In the genomic region with DNA sequence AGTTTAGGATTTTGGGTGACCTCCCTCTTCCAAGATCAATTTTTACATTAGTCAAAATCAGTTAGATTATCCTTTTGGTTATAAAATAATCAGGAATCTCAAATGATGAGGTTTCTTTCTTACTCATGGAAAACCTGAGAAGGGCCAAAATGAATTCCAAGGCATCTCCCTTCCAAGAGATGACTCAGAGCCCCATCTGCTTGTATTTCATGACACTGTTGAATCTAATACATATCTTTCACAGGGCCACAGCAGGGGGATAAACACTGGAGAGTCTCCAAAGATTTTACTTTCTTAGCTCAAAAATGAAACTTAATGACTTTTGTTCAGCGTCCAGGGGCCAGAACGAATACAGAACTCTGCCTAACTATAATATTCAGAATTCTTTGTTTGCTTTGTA, we compare ENCODE assay signal across 12 mouse cellular contexts. TPM values are rescaled to one million over a fixed set of nuclear protein-coding genes. Genes with fewer than 3 reads are reported as not detected.
DNase-seq lines count a peak whose midpoint lies in the region; TF ChIP-seq lines count a peak whose summit lies in the region.
"Had no signal": no experiment of that assay in that cellular context is flagged by ENCODE, and none has a peak within 500 bp of the region (broad histone marks: within the 10 kb centered on the region; RNA-seq: fewer than 3 reads in every experiment).

No protein-coding gene starts in this region.

- DNase-seq in gastrocnemius, adult 2 months, result peak; percentile 34
- no peak for DNase-seq in gastrocnemius, postnatal 10 days
- peak; percentile 27 for DNase-seq in urinary bladder, postnatal 14 days (ENCODE audit: low spot score)
- no peak for DNase-seq in urinary bladder, postnatal 25 days (ENCODE audit: low spot score)
- peak; percentile 47 to 77 for DNase-seq in cerebellum, postnatal 36 days
- DNase-seq in adrenal gland, adult 18-20 months (ENCODE audit: low spot score in 2 of 2), result no peak
- no peak for DNase-seq in kidney, adult 18-20 months
- no peak for DNase-seq in ovary, postnatal 10 days (ENCODE audit: low spot score)
- DNase-seq: adrenal gland, adult 8-10 months; kidney, postnatal 10 days had no signal

- intact Hi-C loops in gastrocnemius, adult 2 months (cut with DNase I), result no loop called here

- no peak for TF ChIP-seq CTCF in gastrocnemius, adult 2 months (IDR thresholded peaks at IDR 0.05)

- peak overlapping the region; percentile 60 for H3K27ac ChIP-seq in gastrocnemius, adult 2 months
- H3K27ac ChIP-seq: heart, embryonic 15.5 days; hindbrain, embryonic 15.5 days had no signal

- no peak overlapping the region for H3K4me3 ChIP-seq in gastrocnemius, adult 2 months
- H3K4me3 ChIP-seq: heart, embryonic 15.5 days; hindbrain, embryonic 15.5 days had no signal

RNA-seq across cellular contexts. Expression of a gene that starts 17.2 kb away (rescaled TPM):
- 10 to 100 TPM; 19.7 to 21.8 TPM for total RNA-seq in gastrocnemius, adult 2 months (2021)
- total RNA-seq in gastrocnemius, postnatal 10 days (2021), result 10 to 100 TPM; 32.8 to 39.9 TPM
- total RNA-seq in adrenal gland, adult 18-20 months (2021), result 10 to 100 TPM; 37.2 to 40.1 TPM

Comparison
In these comparisons a context has a peak if more than half of its experiments do, and no peak if none do; other contexts are left out.
1. DNase-seq: peak in gastrocnemius, adult 2 months (single experiment), urinary bladder, postnatal 14 days (single experiment) and cerebellum, postnatal 36 days (2 of 2); none in gastrocnemius, postnatal 10 days (single experiment), urinary bladder, postnatal 25 days (single experiment), adrenal gland, adult 18-20 months (0 of 2), kidney, adult 18-20 months (single experiment) and ovary, postnatal 10 days (single experiment).